Mouse (Mus musculus): ENCODE measurements around the gene Aldh1l1.

- TF ChIP-seq CTCF (IDR thresholded peaks at IDR 0.05; ENCODE audit: extremely low read depth, insufficient read length, insufficient replicate concordance, low read depth, low read length): no peak
- TF ChIP-seq POLR2A (IDR thresholded peaks at IDR 0.05; ENCODE audit: low read depth, low read length): no peak
These were observed 16.0 kb upstream of the Aldh1l1 start for GRCm38 (mm10) chr6:90470255-90470654.
